Mouse (Mus musculus): ENCODE data around the gene Ngf.

- TF ChIP-seq EP300 (optimal IDR thresholded peaks at IDR 0.05), result no peak
- TF ChIP-seq CTCF (IDR thresholded peaks at IDR 0.05; ENCODE audit: low read depth), result no peak
These were observed 1.5 kb downstream of the Ngf start for GRCm38 (mm10) chr3:102471251-102471650.
